8 mouse cellular contexts compared by ENCODE assay signal in genomic region chr10:81363436-81364346, GRCm38 (mm10). TPM values are rescaled to one million over a fixed set of nuclear protein-coding genes. Genes with fewer than 3 reads are reported as not detected.
A peak's percentile ranks its signal among the peaks of the same experiment; 100 is the strongest.
DNase-seq lines count a peak whose midpoint lies in the region; ATAC-seq and TF ChIP-seq lines count a peak whose summit lies in the region.

No protein-coding gene starts in this region.

- TF ChIP-seq POLR2A in cerebellum, adult 2 months (IDR thresholded peaks at IDR 0.05; ENCODE audit: borderline replicate concordance, insufficient read depth, low read length), result no peak

- peaks cover 31% of the 10 kb centered on the region for H3K4me1 ChIP-seq in lung, embryonic 14.5 days (ENCODE audit: insufficient read depth)
- H3K4me1 ChIP-seq in heart, embryonic 15.5 days (replicated peaks), result peaks cover 82% of the 10 kb centered on the region
- H3K4me1 ChIP-seq in limb, embryonic 13.5 days, result peaks cover 40% of the 10 kb centered on the region
- H3K4me1 ChIP-seq in stomach, embryonic 15.5 days, result peaks cover 48% of the 10 kb centered on the region
- H3K4me1 ChIP-seq in cerebellum, adult 2 months (ENCODE audit: control insufficient read depth, insufficient read depth, low read length), result peaks cover 27% of the 10 kb centered on the region

- ATAC-seq in lung, embryonic 14.5 days (ENCODE audit: insufficient read depth), result no peak
- ATAC-seq in heart, embryonic 15.5 days (replicated peaks; ENCODE audit: insufficient number of reproducible peaks, insufficient read depth, low FRiP score, low read depth), result peak; percentile 67
- ATAC-seq in limb, embryonic 13.5 days (ENCODE audit: low FRiP score, low read depth), result no peak
- ATAC-seq in stomach, embryonic 15.5 days (ENCODE audit: insufficient read depth, low FRiP score, low read depth), result no peak
- ATAC-seq in activated CD4-positive, CD25-positive, alpha-beta regulatory T cell, adult 4 months, result no peak

- WGBS in lung, embryonic 14.5 days, result 8% methylated on average over 54 of the region's 54 CpGs
- 10% methylated on average over 54 of the region's 54 CpGs for WGBS in heart, embryonic 15.5 days
- 8% methylated on average over 53 of the region's 54 CpGs for WGBS in limb, embryonic 13.5 days
- WGBS in stomach, embryonic 15.5 days, result 19% methylated on average over 54 of the region's 54 CpGs
- WGBS in cerebellum, adult 2 months, result 46% methylated on average over 54 of the region's 54 CpGs

- H3K36me3 ChIP-seq in lung, embryonic 14.5 days (ENCODE audit: insufficient read depth), result peaks cover 41% of the 10 kb centered on the region
- H3K36me3 ChIP-seq in heart, embryonic 15.5 days, result peaks cover 20% of the 10 kb centered on the region
- H3K36me3 ChIP-seq in limb, embryonic 13.5 days, result peaks cover 52% of the 10 kb centered on the region
- H3K36me3 ChIP-seq in stomach, embryonic 15.5 days, result peaks cover 21% of the 10 kb centered on the region

- DNase-seq in lung, embryonic 14.5 days, result peak; percentile 37
- no peak for DNase-seq in lung, postnatal 25 days (ENCODE audit: low spot score)
- no peak for DNase-seq in cerebellum, adult 9-11 months
- DNase-seq in cerebellum, adult 2 months, result no peak

- H3K9me3 ChIP-seq in lung, embryonic 14.5 days (ENCODE audit: low read depth, low read length), result no peaks in the 10 kb centered on the region
- H3K9me3 ChIP-seq in heart, embryonic 15.5 days (replicated peaks), result no peaks in the 10 kb centered on the region
- H3K9me3 ChIP-seq in limb, embryonic 13.5 days, result no peaks in the 10 kb centered on the region
- H3K9me3 ChIP-seq in stomach, embryonic 15.5 days, result no peaks in the 10 kb centered on the region

- H3K27ac ChIP-seq in lung, embryonic 14.5 days (ENCODE audit: low read depth), result peak overlapping the region; percentile 79
- H3K27ac ChIP-seq in heart, embryonic 15.5 days, result peak overlapping the region; percentile 93
- no peak overlapping the region for H3K27ac ChIP-seq in limb, embryonic 13.5 days
- peak overlapping the region; percentile 75 for H3K27ac ChIP-seq in stomach, embryonic 15.5 days
- no peak overlapping the region for H3K27ac ChIP-seq in cerebellum, adult 2 months (ENCODE audit: insufficient read depth, low read length)

- no peak for TF ChIP-seq CTCF in lung, embryonic 14.5 days (IDR thresholded peaks at IDR 0.05; ENCODE audit: low read depth)
- TF ChIP-seq CTCF in cerebellum, adult 2 months (IDR thresholded peaks at IDR 0.05; ENCODE audit: borderline replicate concordance, insufficient read depth, low read depth, low read length), result no peak

- H3K27me3 ChIP-seq in lung, embryonic 14.5 days (ENCODE audit: insufficient read depth, low read length), result peaks cover 8% of the 10 kb centered on the region; the same call in 1 of the 2 replicates
- no peaks in the 10 kb centered on the region for H3K27me3 ChIP-seq in heart, embryonic 15.5 days
- H3K27me3 ChIP-seq in limb, embryonic 13.5 days, result peaks cover 40% of the 10 kb centered on the region
- H3K27me3 ChIP-seq in stomach, embryonic 15.5 days (replicated peaks), result no peaks in the 10 kb centered on the region; the same call in 1 of the 2 replicates
- no peaks in the 10 kb centered on the region for H3K27me3 ChIP-seq in cerebellum, adult 2 months (ENCODE audit: control insufficient read depth, insufficient read depth, low read length)

- peak overlapping the region; percentile 39 for H3K9ac ChIP-seq in lung, embryonic 14.5 days
- H3K9ac ChIP-seq in heart, embryonic 15.5 days, result peak overlapping the region; percentile 57
- H3K9ac ChIP-seq in limb, embryonic 13.5 days, result peak overlapping the region; percentile 57
- no peak overlapping the region for H3K9ac ChIP-seq in stomach, embryonic 15.5 days

- H3K4me3 ChIP-seq in lung, embryonic 14.5 days (ENCODE audit: low read depth, low read length), result peak overlapping the region; percentile 34
- H3K4me3 ChIP-seq in heart, embryonic 15.5 days, result peak overlapping the region; percentile 46
- peak overlapping the region; percentile 41 for H3K4me3 ChIP-seq in limb, embryonic 13.5 days
- H3K4me3 ChIP-seq in stomach, embryonic 15.5 days (replicated peaks), result peak overlapping the region; percentile 26
- no peak overlapping the region for H3K4me3 ChIP-seq in cerebellum, adult 2 months (replicated peaks; ENCODE audit: insufficient read depth, low read depth, low read length)

- peak overlapping the region; percentile 60 for H3K4me2 ChIP-seq in lung, embryonic 14.5 days
- peak overlapping the region; percentile 83 for H3K4me2 ChIP-seq in heart, embryonic 15.5 days
- peak overlapping the region; percentile 66 for H3K4me2 ChIP-seq in limb, embryonic 13.5 days (replicated peaks)
- peak overlapping the region; percentile 55 for H3K4me2 ChIP-seq in stomach, embryonic 15.5 days

RNA-seq across cellular contexts. Expression of gene 4930404N11Rik, which starts 1.9 kb away (rescaled TPM):
- polyA plus RNA-seq in lung, embryonic 14.5 days (2014; fragmentation: Nextera tagmentation; extraction: Ambion mirVana), result 0.65 and 0.92 TPM in 2 replicates
- polyA plus RNA-seq in heart, embryonic 15.5 days (2015; fragmentation: Nextera tagmentation; extraction: Ambion mirVana), result 0.81 and 2.2 TPM in 2 replicates
- polyA plus RNA-seq in limb, embryonic 13.5 days (2015; fragmentation: Nextera tagmentation; extraction: Ambion mirVana), result 0.97 and 1.0 TPM in 2 replicates
- 1.2 and 1.5 TPM in 2 replicates for polyA plus RNA-seq in stomach, embryonic 15.5 days (2015; fragmentation: Nextera tagmentation; extraction: Ambion mirVana)
- polyA plus RNA-seq in activated CD4-positive, CD25-positive, alpha-beta regulatory T cell, adult 4 months (2017; shearing (Covaris generic)), result 1 to 10 TPM in 1 of 2 experiments, not detected in 1; 2.1 TPM
- polyA plus RNA-seq in cerebellum, adult 2 months (2012; rRNA removed), result 0.24 and 0.36 TPM in 2 replicates

RNA-seq across cellular contexts. Expression of gene Mfsd12, which starts 6.4 kb away (rescaled TPM):
- 7.7 and 8.5 TPM in 2 replicates for polyA plus RNA-seq in lung, embryonic 14.5 days (2014; fragmentation: Nextera tagmentation; extraction: Ambion mirVana)
- polyA plus RNA-seq in heart, embryonic 15.5 days (2015; fragmentation: Nextera tagmentation; extraction: Ambion mirVana), result 11.7 and 22.3 TPM in 2 replicates
- 12.2 and 13.6 TPM in 2 replicates for polyA plus RNA-seq in limb, embryonic 13.5 days (2015; fragmentation: Nextera tagmentation; extraction: Ambion mirVana)
- polyA plus RNA-seq in stomach, embryonic 15.5 days (2015; fragmentation: Nextera tagmentation; extraction: Ambion mirVana), result 12.8 and 13.6 TPM in 2 replicates
- polyA plus RNA-seq in activated CD4-positive, CD25-positive, alpha-beta regulatory T cell, adult 4 months (2017; shearing (Covaris generic)), result 1 to 10 TPM; 1.2 TPM
- 34.8 and 35.0 TPM in 2 replicates for polyA plus RNA-seq in cerebellum, adult 2 months (2012; rRNA removed)

RNA-seq across cellular contexts. Expression of gene Hmg20b, which starts 13.4 kb away (rescaled TPM):
- 98.7 and 105 TPM in 2 replicates for polyA plus RNA-seq in lung, embryonic 14.5 days (2014; fragmentation: Nextera tagmentation; extraction: Ambion mirVana)
- polyA plus RNA-seq in heart, embryonic 15.5 days (2015; fragmentation: Nextera tagmentation; extraction: Ambion mirVana), result 82.8 and 83.4 TPM in 2 replicates
- polyA plus RNA-seq in limb, embryonic 13.5 days (2015; fragmentation: Nextera tagmentation; extraction: Ambion mirVana), result 106 and 109 TPM in 2 replicates
- 78.8 and 79.1 TPM in 2 replicates for polyA plus RNA-seq in stomach, embryonic 15.5 days (2015; fragmentation: Nextera tagmentation; extraction: Ambion mirVana)
- 10 to 100 TPM; 18.7 to 20.6 TPM for polyA plus RNA-seq in activated CD4-positive, CD25-positive, alpha-beta regulatory T cell, adult 4 months (2017; shearing (Covaris generic))
- polyA plus RNA-seq in cerebellum, adult 2 months (2012; rRNA removed), result 42.7 and 43.4 TPM in 2 replicates

RNA-seq across cellular contexts. Expression of gene Fzr1, which starts 14.6 kb away (rescaled TPM):
- 109 and 116 TPM in 2 replicates for polyA plus RNA-seq in lung, embryonic 14.5 days (2014; fragmentation: Nextera tagmentation; extraction: Ambion mirVana)
- 66.5 and 84.1 TPM in 2 replicates for polyA plus RNA-seq in heart, embryonic 15.5 days (2015; fragmentation: Nextera tagmentation; extraction: Ambion mirVana)
- polyA plus RNA-seq in limb, embryonic 13.5 days (2015; fragmentation: Nextera tagmentation; extraction: Ambion mirVana), result 111 and 112 TPM in 2 replicates
- polyA plus RNA-seq in stomach, embryonic 15.5 days (2015; fragmentation: Nextera tagmentation; extraction: Ambion mirVana), result 88.5 and 90.5 TPM in 2 replicates
- 10 to 100 TPM; 19.3 to 20.1 TPM for polyA plus RNA-seq in activated CD4-positive, CD25-positive, alpha-beta regulatory T cell, adult 4 months (2017; shearing (Covaris generic))
- 75.8 and 81.5 TPM in 2 replicates for polyA plus RNA-seq in cerebellum, adult 2 months (2012; rRNA removed)

RNA-seq across cellular contexts. Expression of gene Dohh, which starts 20.5 kb away (rescaled TPM):
- 57.5 and 67.0 TPM in 2 replicates for polyA plus RNA-seq in lung, embryonic 14.5 days (2014; fragmentation: Nextera tagmentation; extraction: Ambion mirVana)
- 65.2 and 79.9 TPM in 2 replicates for polyA plus RNA-seq in heart, embryonic 15.5 days (2015; fragmentation: Nextera tagmentation; extraction: Ambion mirVana)
- polyA plus RNA-seq in limb, embryonic 13.5 days (2015; fragmentation: Nextera tagmentation; extraction: Ambion mirVana), result 72.7 and 79.4 TPM in 2 replicates
- polyA plus RNA-seq in stomach, embryonic 15.5 days (2015; fragmentation: Nextera tagmentation; extraction: Ambion mirVana), result 78.9 and 80.4 TPM in 2 replicates
- polyA plus RNA-seq in activated CD4-positive, CD25-positive, alpha-beta regulatory T cell, adult 4 months (2017; shearing (Covaris generic)), result 10 to 100 TPM; 12.7 to 13.7 TPM
- 87.7 and 93.1 TPM in 2 replicates for polyA plus RNA-seq in cerebellum, adult 2 months (2012; rRNA removed)

Comparison
In these comparisons a context has a peak if more than half of its experiments do, and no peak if none do; other contexts are left out.
1. H3K27ac ChIP-seq: peak in lung, embryonic 14.5 days (single experiment), heart, embryonic 15.5 days (single experiment) and stomach, embryonic 15.5 days (single experiment); none in limb, embryonic 13.5 days (single experiment) and cerebellum, adult 2 months (single experiment).
2. Peak in every context shown above with its lines, with median percentiles within 50 percentile points of each other: H3K4me2 ChIP-seq.